Mouse (Mus musculus): ENCODE data around the gene Ecm1. TPM values are rescaled to one million over a fixed set of nuclear protein-coding genes. Genes with fewer than 3 reads are reported as not detected.

Ecm1 gene
- polyA plus RNA-seq, 1 experiment from 2014 or later = 4.4 TPM

GRCm38 (mm10) chr3:95726696-95727358 lies 12.5 kb downstream of the Ecm1 start:
- no peak for ATAC-seq (ENCODE audit: insufficient number of reproducible peaks, insufficient read depth, low FRiP score, low TSS enrichment, low read depth)
- Histone ChIP-seq H3K27ac (no peak overlapping the region), H3K4me2 (no peak overlapping the region), H3K27me3 (no peaks in the 10 kb centered on the region), H3K4me1 (replicated peaks) (no peaks in the 10 kb centered on the region), H3K4me3 (replicated peaks) (no peak overlapping the region), H3K9me3 (no peaks in the 10 kb centered on the region), H3K36me3 (no peaks in the 10 kb centered on the region), H3K9ac (replicated peaks) (no peak overlapping the region)
- whole genome bisulfite sequencing = 66% methylated on average over 7 of the region's 7 CpGs

DNA sequence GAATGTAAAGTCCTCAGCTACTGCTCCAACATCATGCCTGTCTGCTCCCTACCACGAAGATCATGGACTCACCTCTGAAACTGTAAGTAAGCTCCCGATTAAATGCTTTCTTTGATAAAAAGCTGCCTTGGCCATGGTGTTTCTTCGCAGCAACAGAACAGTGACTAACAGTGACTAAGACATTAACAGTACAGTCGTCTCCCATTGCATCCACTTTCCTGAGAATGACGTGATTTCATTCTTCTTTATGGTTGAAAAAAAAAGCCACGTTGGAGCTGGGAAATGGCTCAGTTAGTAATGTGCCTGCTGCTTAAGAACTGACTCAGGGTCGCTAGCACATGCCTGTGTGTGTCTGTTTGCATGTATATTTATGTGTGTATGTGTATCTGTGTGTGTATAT lies 13.5 kb downstream of the Ecm1 start:
- H3K4me2 ChIP-seq = no peak overlapping the region
- H3K9ac ChIP-seq (replicated peaks) = no peak overlapping the region
- H3K27ac ChIP-seq = no peak overlapping the region
- H3K36me3 ChIP-seq = no peaks in the 10 kb centered on the region
- no peaks in the 10 kb centered on the region for H3K27me3 ChIP-seq
- ATAC-seq (ENCODE audit: insufficient number of reproducible peaks, insufficient read depth, low FRiP score, low TSS enrichment, low read depth) = no peak
- 83% methylated on average over 7 of the region's 7 CpGs for WGBS
- H3K9me3 ChIP-seq = no peaks in the 10 kb centered on the region
- H3K4me1 ChIP-seq (replicated peaks) = no peaks in the 10 kb centered on the region
- no peak overlapping the region for H3K4me3 ChIP-seq (replicated peaks)

- H3K27ac ChIP-seq = no peak overlapping the region
- H3K9ac ChIP-seq (replicated peaks) = no peak overlapping the region
- no peak overlapping the region for H3K4me3 ChIP-seq (replicated peaks)
- no peaks in the 10 kb centered on the region for H3K9me3 ChIP-seq
- no peaks in the 10 kb centered on the region for H3K4me1 ChIP-seq (replicated peaks)
- no peaks in the 10 kb centered on the region for H3K27me3 ChIP-seq
- 71% methylated on average over 3 of the region's 3 CpGs for WGBS
- H3K36me3 ChIP-seq = no peaks in the 10 kb centered on the region
- ATAC-seq (ENCODE audit: insufficient number of reproducible peaks, insufficient read depth, low FRiP score, low TSS enrichment, low read depth) = no peak
- H3K4me2 ChIP-seq = no peak overlapping the region
Observed at GRCm38 (mm10) chr3:95722386-95722785, 17.0 kb downstream of the Ecm1 start.

DNA sequence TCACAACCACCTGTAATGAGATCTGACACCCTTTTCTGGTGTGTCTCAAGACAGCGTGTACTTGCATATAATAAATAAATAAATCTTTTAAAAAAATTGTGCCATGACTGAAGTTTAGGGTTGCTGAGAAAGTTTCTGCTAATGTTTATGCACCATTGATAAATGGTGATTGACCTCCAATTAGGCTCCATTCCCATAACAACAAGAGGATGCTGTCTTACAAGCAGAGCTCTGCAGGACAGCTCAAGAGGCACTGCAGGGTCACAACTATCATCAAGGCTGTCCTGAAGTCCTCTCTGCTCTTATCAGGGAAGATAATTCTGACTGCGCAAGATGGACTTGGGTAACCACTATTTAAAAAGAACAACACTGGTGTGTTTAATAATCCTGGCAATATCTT lies 21.2 kb downstream of the Ecm1 start:
- Histone ChIP-seq H3K36me3 (no peaks in the 10 kb centered on the region), H3K4me2 (no peak overlapping the region), H3K9ac (replicated peaks) (no peak overlapping the region), H3K9me3 (peaks cover 3% of the 10 kb centered on the region), H3K27ac (no peak overlapping the region), H3K4me3 (replicated peaks) (no peak overlapping the region), H3K4me1 (replicated peaks) (no peaks in the 10 kb centered on the region), H3K27me3 (no peaks in the 10 kb centered on the region)
- no peak for ATAC-seq (ENCODE audit: insufficient number of reproducible peaks, insufficient read depth, low FRiP score, low TSS enrichment, low read depth)
- 91% methylated on average over 2 of the region's 2 CpGs for WGBS

DNA sequence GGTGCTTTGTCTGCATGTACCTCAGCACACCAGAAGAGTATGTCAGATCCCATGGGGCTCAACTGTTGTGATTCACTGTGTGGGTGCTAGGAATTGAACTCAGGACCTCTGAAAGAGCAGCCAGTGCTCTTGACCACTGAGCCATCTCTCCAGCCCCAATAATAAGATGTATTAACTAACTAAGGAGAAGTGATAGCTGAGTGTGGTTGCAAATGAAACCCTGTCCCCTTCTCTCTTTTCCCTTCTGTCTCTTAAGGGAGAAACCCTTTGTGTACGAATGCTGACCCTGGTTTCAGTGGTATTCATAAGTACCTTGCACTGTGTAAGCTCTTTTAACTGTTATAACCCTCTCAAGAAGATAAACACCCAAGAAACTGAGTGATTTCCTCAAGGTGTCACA lies 23.3 kb downstream of the Ecm1 start:
- peaks cover 10% of the 10 kb centered on the region for H3K9me3 ChIP-seq
- H3K4me1 ChIP-seq (replicated peaks) = no peaks in the 10 kb centered on the region
- 0 out of 2 replicates have a peak, but pooled peaks cover 4% of the 10 kb centered on the region for H3K36me3 ChIP-seq
- no peak overlapping the region for H3K27ac ChIP-seq
- H3K4me2 ChIP-seq = no peak overlapping the region
- WGBS = 70% methylated on average over 1 of the region's 1 CpGs
- no peaks in the 10 kb centered on the region for H3K27me3 ChIP-seq
- no peak for ATAC-seq (ENCODE audit: insufficient number of reproducible peaks, insufficient read depth, low FRiP score, low TSS enrichment, low read depth)
- no peak overlapping the region for H3K9ac ChIP-seq (replicated peaks)
- H3K4me3 ChIP-seq (replicated peaks) = no peak overlapping the region

DNA sequence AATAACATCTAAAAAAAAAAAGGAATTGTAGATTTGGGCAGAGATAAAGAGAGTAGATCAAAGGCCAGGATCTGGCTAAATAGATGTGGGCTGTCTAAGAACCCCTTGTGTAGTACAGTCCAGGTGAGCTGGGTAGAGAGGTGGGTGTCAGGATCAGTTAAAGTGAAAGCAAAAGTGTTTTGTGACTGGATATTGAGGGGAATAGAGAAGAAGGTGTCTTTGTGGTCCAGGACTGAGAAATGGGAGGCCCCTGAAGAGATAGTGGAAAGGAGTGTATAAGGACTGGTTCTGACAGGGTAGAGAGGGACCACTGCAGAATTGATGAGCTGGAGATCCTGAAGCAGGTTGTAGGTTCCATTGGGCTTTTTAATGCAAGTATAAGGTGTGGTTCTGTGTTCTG lies 29.4 kb downstream of the Ecm1 start:
- Histone ChIP-seq H3K4me2 (no peak overlapping the region), H3K27me3 (no peaks in the 10 kb centered on the region), H3K4me3 (replicated peaks) (no peak overlapping the region), H3K4me1 (replicated peaks) (no peaks in the 10 kb centered on the region), H3K27ac (no peak overlapping the region), H3K9ac (replicated peaks) (no peak overlapping the region), H3K36me3 (0 out of 2 replicates have a peak, but pooled peaks cover 4% of the 10 kb centered on the region), H3K9me3 (peaks cover 10% of the 10 kb centered on the region)
- ATAC-seq (ENCODE audit: insufficient number of reproducible peaks, insufficient read depth, low FRiP score, low TSS enrichment, low read depth) = no peak

DNA sequence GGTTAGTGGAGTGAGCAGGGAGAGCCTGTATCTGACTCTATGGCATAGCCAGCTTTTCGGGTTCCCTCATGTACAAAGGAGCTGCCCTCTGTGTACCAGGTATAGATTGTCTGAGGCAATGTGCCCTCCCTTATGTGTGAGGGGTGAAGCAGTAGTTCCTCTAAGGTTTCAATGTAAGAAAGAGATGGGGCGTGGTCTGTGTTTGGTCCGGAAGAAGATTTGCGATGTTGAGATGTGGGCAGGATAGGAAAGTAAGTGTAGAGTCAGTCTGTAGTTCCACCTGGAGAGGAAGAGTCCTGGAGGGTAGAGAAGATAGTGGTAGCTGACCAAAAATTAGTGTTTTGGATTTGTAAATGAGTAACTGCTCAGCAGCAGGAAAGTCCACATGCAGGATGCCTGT lies 30.3 kb downstream of the Ecm1 start:
- Histone ChIP-seq H3K9ac (replicated peaks) (no peak overlapping the region), H3K27me3 (no peaks in the 10 kb centered on the region), H3K4me2 (no peak overlapping the region), H3K9me3 (peaks cover 10% of the 10 kb centered on the region), H3K4me3 (replicated peaks) (no peak overlapping the region), H3K27ac (no peak overlapping the region), H3K36me3 (0 out of 2 replicates have a peak, but pooled peaks cover 4% of the 10 kb centered on the region), H3K4me1 (replicated peaks) (no peaks in the 10 kb centered on the region)
- 90% methylated on average over 4 of the region's 4 CpGs for WGBS
- no peak for ATAC-seq (ENCODE audit: insufficient number of reproducible peaks, insufficient read depth, low FRiP score, low TSS enrichment, low read depth)

- Histone ChIP-seq H3K9me3 (0 out of 2 replicates have a peak, but pooled peaks cover under 1% of the 10 kb centered on the region), H3K36me3 (no peaks in the 10 kb centered on the region), H3K4me2 (no peak overlapping the region), H3K4me3 (replicated peaks) (no peak overlapping the region), H3K4me1 (replicated peaks) (no peaks in the 10 kb centered on the region), H3K27me3 (no peaks in the 10 kb centered on the region), H3K27ac (no peak overlapping the region), H3K9ac (replicated peaks) (no peak overlapping the region)
- ATAC-seq (ENCODE audit: insufficient number of reproducible peaks, insufficient read depth, low FRiP score, low TSS enrichment, low read depth) = no peak
- 87% methylated on average over 7 of the region's 7 CpGs for WGBS
Observed at GRCm38 (mm10) chr3:95707497-95707896, 31.9 kb downstream of the Ecm1 start.

DNA sequence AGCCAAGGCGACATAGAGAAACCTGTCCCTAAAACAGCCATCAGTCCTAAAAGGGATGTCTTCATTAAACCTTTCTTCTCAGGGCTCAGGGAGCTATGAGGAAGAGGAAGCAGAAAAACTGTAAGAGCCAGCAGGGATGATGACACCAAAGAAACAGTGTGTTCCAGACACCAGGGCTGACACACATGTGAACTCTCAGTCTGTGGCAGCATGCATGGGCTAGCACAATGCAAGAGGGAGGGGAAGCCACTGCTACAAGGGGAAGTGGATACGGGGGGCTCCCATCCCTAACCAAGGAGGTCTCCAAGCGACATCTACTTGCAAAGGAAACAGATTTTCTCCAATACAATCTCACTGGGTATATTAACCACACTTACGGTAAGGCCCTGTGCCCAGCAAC lies 33.1 kb downstream of the Ecm1 start:
- no peak overlapping the region for H3K27ac ChIP-seq
- H3K4me1 ChIP-seq (replicated peaks) = peaks cover 8% of the 10 kb centered on the region
- H3K27me3 ChIP-seq = no peaks in the 10 kb centered on the region
- no peaks in the 10 kb centered on the region for H3K36me3 ChIP-seq
- H3K4me3 ChIP-seq (replicated peaks) = no peak overlapping the region
- H3K9ac ChIP-seq (replicated peaks) = no peak overlapping the region
- no peaks in the 10 kb centered on the region for H3K9me3 ChIP-seq
- ATAC-seq (ENCODE audit: insufficient number of reproducible peaks, insufficient read depth, low FRiP score, low TSS enrichment, low read depth) = no peak
- WGBS = 90% methylated on average over 4 of the region's 4 CpGs
- H3K4me2 ChIP-seq = no peak overlapping the region

DNA sequence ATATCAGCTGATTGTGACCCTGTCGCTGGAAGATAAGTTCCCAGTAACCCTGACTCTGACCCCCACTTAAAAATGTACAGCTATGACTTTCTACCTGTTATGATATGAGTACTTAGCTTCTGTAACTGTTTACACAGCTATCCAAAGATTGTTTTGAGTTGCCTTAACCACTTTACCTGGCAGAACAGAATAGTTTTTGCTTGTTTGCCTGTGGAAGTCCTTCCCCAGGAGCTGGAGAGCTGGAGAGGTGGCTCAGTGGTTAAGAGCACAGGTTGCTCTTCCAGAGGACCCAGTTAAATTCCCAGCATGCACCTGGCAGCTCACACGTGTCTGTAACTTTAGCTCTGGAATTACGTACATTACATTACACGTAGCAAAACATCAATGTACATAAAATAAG lies 34.8 kb downstream of the Ecm1 start:
- H3K4me3 ChIP-seq (replicated peaks) = no peak overlapping the region
- no peaks in the 10 kb centered on the region for H3K36me3 ChIP-seq
- H3K4me1 ChIP-seq (replicated peaks) = peaks cover 10% of the 10 kb centered on the region
- H3K4me2 ChIP-seq = no peak overlapping the region
- no peak overlapping the region for H3K9ac ChIP-seq (replicated peaks)
- H3K9me3 ChIP-seq = no peaks in the 10 kb centered on the region
- 91% methylated on average over 4 of the region's 4 CpGs for WGBS
- no peak overlapping the region for H3K27ac ChIP-seq
- no peak for ATAC-seq (ENCODE audit: insufficient number of reproducible peaks, insufficient read depth, low FRiP score, low TSS enrichment, low read depth)
- H3K27me3 ChIP-seq = no peaks in the 10 kb centered on the region

GRCm38 (mm10) chr3:95703276-95703675 lies 36.1 kb downstream of the Ecm1 start:
- no peaks in the 10 kb centered on the region for H3K27me3 ChIP-seq
- H3K27ac ChIP-seq = no peak overlapping the region
- H3K4me1 ChIP-seq (replicated peaks) = peaks cover 10% of the 10 kb centered on the region
- no peak overlapping the region for H3K4me3 ChIP-seq (replicated peaks)
- no peaks in the 10 kb centered on the region for H3K36me3 ChIP-seq
- H3K9ac ChIP-seq (replicated peaks) = no peak overlapping the region
- 92% methylated on average over 3 of the region's 3 CpGs for WGBS
- ATAC-seq (ENCODE audit: insufficient number of reproducible peaks, insufficient read depth, low FRiP score, low TSS enrichment, low read depth) = no peak
- H3K9me3 ChIP-seq = no peaks in the 10 kb centered on the region
- H3K4me2 ChIP-seq = no peak overlapping the region

GRCm38 (mm10) chr3:95701877-95702540 lies 37.4 kb downstream of the Ecm1 start:
- Histone ChIP-seq H3K4me3 (replicated peaks) (peak overlapping the region; percentile 27), H3K27me3 (no peaks in the 10 kb centered on the region), H3K4me2 (peak overlapping the region; percentile 57), H3K27ac (peak overlapping the region; percentile 86), H3K4me1 (replicated peaks) (peaks cover 10% of the 10 kb centered on the region), H3K9me3 (no peaks in the 10 kb centered on the region), H3K9ac (replicated peaks) (peak overlapping the region; percentile 67), H3K36me3 (no peaks in the 10 kb centered on the region)
- 5% methylated on average over 24 of the region's 24 CpGs for WGBS
- ATAC-seq (ENCODE audit: insufficient number of reproducible peaks, insufficient read depth, low FRiP score, low TSS enrichment, low read depth) = peak; percentile 86

Data from limb, embryonic 12.5 days (tissue).